Mouse (Mus musculus) layer of hippocampus, adult 2 months (tissue): ENCODE results near the gene Mgea5. TPM values are rescaled to one million over a fixed set of nuclear protein-coding genes. Genes with fewer than 3 reads are reported as not detected.
A peak's percentile ranks its signal among the peaks of the same experiment; 100 is the strongest.

Experiments used
- DNase-seq, 2 experiments: peaks; one replicate each; pipeline ENCODE4 v3.0.0; 2022; ENCODE audit warnings: low spot score in 2 of 2
- H3K27ac ChIP-seq: fragments of 200-600 bp; 2 replicates; pipeline ENCODE4 v1.8.1; 2022
- H3K4me3 ChIP-seq: fragments of 200-600 bp; 2 replicates; pipeline ENCODE4 v1.8.1; 2022; ENCODE audit warnings: mild to moderate bottlenecking
- CTCF ChIP-seq: fragments of 200-600 bp; conservative IDR thresholded peaks from 2 replicates; pipeline ENCODE4 v1.8.1; 2022; ENCODE audit warnings: antibody characterized with exemption, mild to moderate bottlenecking, moderate library complexity
- long read RNA-seq, 2 experiments: library from polyadenylated mRNA; stranded (forward); transcript quantifications; one replicate each; pipeline ENCODE4 v2.0.0; 2021; ENCODE audit warnings: borderline mapping rate in 2 of 2
- total RNA-seq, 2 experiments: library from RNA; stranded (reverse); gene quantifications; 2 replicates each; pipeline ENCODE4 v1.2.3; 2021

Mgea5 gene
- 100 to 1,000 TPM; 166 to 170 TPM for total RNA-seq
- long read RNA-seq, experiment 1, full-length matches to known transcripts: 37 of 50 reads
- long read RNA-seq, experiment 1, partial matches to known transcripts: 10 of 50 reads
- long read RNA-seq, experiment 1, other reads (novel, unspliced or antisense): 3 of 50 reads
- long read RNA-seq, experiment 2, full-length matches to known transcripts: 52 of 80 reads
- long read RNA-seq, experiment 2, partial matches to known transcripts: 10 of 80 reads
- long read RNA-seq, experiment 2, other reads (novel, unspliced or antisense): 18 of 80 reads

- TF ChIP-seq CTCF: no peak
These were observed at the start of gene Mgea5 for GRCm38 (mm10) chr19:45783181-45783932. TSS of gene Mgea5 (minus strand) at chr19:45783837.

GRCm38 (mm10) chr19:45830679-45831078 lies 47.0 kb upstream of the Mgea5 start:
- no peak for DNase-seq
- H3K27ac ChIP-seq: no peak overlapping the region
- H3K4me3 ChIP-seq: no peak overlapping the region
- TF ChIP-seq CTCF: peak; percentile 34; the same call in 1 of the 2 replicates

More at GRCm38 (mm10) chr19:45783181-45783932, at the start of gene Mgea5:
- Histone ChIP-seq H3K4me3 (peak within 1 kb of the TSS; percentile 98), H3K27ac (peak within 1 kb of the TSS; percentile 100)
- DNase-seq: peak; percentile 98 to 99

GRCm38 (mm10) chr19:45827736-45828135 lies 44.1 kb upstream of the Mgea5 start:
- peak; percentile 52 for TF ChIP-seq CTCF

GRCm38 (mm10) chr19:45827125-45827524 lies 43.5 kb upstream of the Mgea5 start:
- TF ChIP-seq CTCF: no peak
- Histone ChIP-seq H3K4me3 (no peak overlapping the region), H3K27ac (no peak overlapping the region)
- DNase-seq: no peak

More at GRCm38 (mm10) chr19:45827736-45828135, 44.1 kb upstream of the Mgea5 start:
- Histone ChIP-seq H3K4me3 (no peak overlapping the region), H3K27ac (no peak overlapping the region)
- DNase-seq: no peak

- DNase-seq: no peak
- TF ChIP-seq CTCF: no peak
- Histone ChIP-seq H3K27ac (no peak overlapping the region), H3K4me3 (no peak overlapping the region)
These were observed 42.5 kb upstream of the Mgea5 start for GRCm38 (mm10) chr19:45826146-45826545.

- no peak overlapping the region for H3K4me3 ChIP-seq
- peak overlapping the region; percentile 23; the same call in 1 of the 2 replicates for H3K27ac ChIP-seq
- TF ChIP-seq CTCF: no peak
- DNase-seq: no peak
These were observed 38.2 kb upstream of the Mgea5 start for GRCm38 (mm10) chr19:45821832-45822231.

GRCm38 (mm10) chr19:45817816-45818490 lies 34.3 kb upstream of the Mgea5 start:
- DNase-seq: peak; percentile 33 to 55
- Histone ChIP-seq H3K27ac (peak overlapping the region; percentile 94; the same call in 1 of the 2 replicates), H3K4me3 (no peak overlapping the region)
- no peak for TF ChIP-seq CTCF

GRCm38 (mm10) chr19:45816727-45817126 lies 33.1 kb upstream of the Mgea5 start:
- DNase-seq: no peak
- peak overlapping the region; percentile 94; the same call in 1 of the 2 replicates for H3K27ac ChIP-seq
- TF ChIP-seq CTCF: no peak
- peak overlapping the region; percentile 66; the same call in 1 of the 2 replicates for H3K4me3 ChIP-seq

- H3K4me3 ChIP-seq: peak within 1 kb of the TSS; percentile 66
- peak in 1 of 2 experiments; percentile 64 for DNase-seq
- peak within 1 kb of the TSS; percentile 94 for H3K27ac ChIP-seq
- peak; percentile 80 for TF ChIP-seq CTCF
These were observed 32.3 kb upstream of the Mgea5 start, which contains the start of gene Kcnip2 for GRCm38 (mm10) chr19:45815831-45816405. TSS of gene Kcnip2 (minus strand) at chr19:45816061.

GRCm38 (mm10) chr19:45815170-45815569 lies 31.5 kb upstream of the Mgea5 start:
- Histone ChIP-seq H3K4me3 (peak overlapping the region; percentile 66), H3K27ac (peak overlapping the region; percentile 94)
- no peak for DNase-seq
- no peak for TF ChIP-seq CTCF

- no peak for TF ChIP-seq CTCF
- Histone ChIP-seq H3K4me3 (peak overlapping the region; percentile 66), H3K27ac (peak overlapping the region; percentile 94; the same call in 1 of the 2 replicates)
- DNase-seq: no peak
These were observed 30.2 kb upstream of the Mgea5 start for GRCm38 (mm10) chr19:45813801-45814200.

GRCm38 (mm10) chr19:45813263-45813662 lies 29.6 kb upstream of the Mgea5 start:
- peak; percentile 86 to 96 for DNase-seq
- peak; percentile 89 for TF ChIP-seq CTCF
- Histone ChIP-seq H3K27ac (no peak overlapping the region), H3K4me3 (peak overlapping the region; percentile 66)
